Mouse (Mus musculus) CH12.LX (cell line): ENCODE data around the gene Zc3h7a. TPM values are rescaled to one million over a fixed set of nuclear protein-coding genes. Genes with fewer than 3 reads are reported as not detected.
A peak's percentile ranks its signal among the peaks of the same experiment; 100 is the strongest.

ENCODE experiments used
- DNase-seq: peaks from one replicate; pipeline ENCODE4 v3.0.0-alpha.2; 2013; ENCODE audit errors: extremely low read depth
- H3K27ac ChIP-seq: 2 replicates; pipeline ENCODE4 v1.5.1; 2012; ENCODE audit warnings: low read depth, mild to moderate bottlenecking, control low read depth, moderate library complexity; ENCODE audit not compliant: insufficient read depth
- H3K27me3 ChIP-seq: replicated peaks from 2 replicates; pipeline ENCODE3; 2012; ENCODE audit warnings: inconsistent platforms
- H3K36me3 ChIP-seq, 2 experiments: replicated peaks in 1 of 2; 2 replicates each; pipeline versions ENCODE3 to v1.6.1; 2012; ENCODE audit warnings: inconsistent platforms in 1 of 2, low read length in 1 of 2, mild to moderate bottlenecking in 1 of 2, mixed read lengths in 1 of 2, moderate library complexity in 1 of 2; ENCODE audit not compliant: control insufficient read depth in 1 of 2, insufficient read depth in 1 of 2
- H3K4me1 ChIP-seq, 2 experiments: 2 replicates each; pipeline ENCODE4 v1.6.1; 2012; ENCODE audit warnings: inconsistent platforms in 1 of 2, moderate library complexity in 1 of 2; ENCODE audit not compliant: insufficient read depth in 2 of 2, control insufficient read depth in 1 of 2
- H3K4me2 ChIP-seq: 2 replicates; pipeline ENCODE4 v1.6.1; 2012; ENCODE audit warnings: low read depth, mild to moderate bottlenecking, control low read depth; ENCODE audit not compliant: poor library complexity, insufficient read depth, severe bottlenecking
- H3K4me3 ChIP-seq, 3 experiments: fragments of 150-350 bp in 1 of 3; sonication (generic) in 1 of 3; replicated peaks in 1 of 3; 2 replicates each; pipeline versions ENCODE3 to v1.5.1; 2011 to 2012; ENCODE audit warnings: low read depth in 2 of 3, low read length in 2 of 3, mild to moderate bottlenecking in 2 of 3, moderate library complexity in 2 of 3, control low read depth in 1 of 3, improper control_type of control experiment in 1 of 3, inconsistent platforms in 1 of 3, mixed read lengths in 1 of 3; ENCODE audit not compliant: poor library complexity in 1 of 3
- H3K79me2 ChIP-seq: replicated peaks from 2 replicates; pipeline ENCODE4 v1.6.1; 2012; ENCODE audit warnings: mild to moderate bottlenecking, moderate library complexity; ENCODE audit not compliant: control insufficient read depth, poor library complexity, insufficient read depth, severe bottlenecking; ENCODE audit errors: extremely low read depth
- H3K9ac ChIP-seq: 2 replicates; pipeline ENCODE4 v1.6.1; 2012; ENCODE audit warnings: low read depth, mild to moderate bottlenecking, control low read depth, moderate library complexity; ENCODE audit not compliant: insufficient read depth
- H3K9me3 ChIP-seq: replicated peaks from 2 replicates; pipeline ENCODE3; 2012; ENCODE audit warnings: low read length, inconsistent platforms, mixed read lengths
- CHD1 ChIP-seq: IDR thresholded peaks from 2 replicates; pipeline ENCODE4 v1.6.1; 2012; ENCODE audit warnings: low read depth, low read length, improper control_type of control experiment, inconsistent platforms
- E2F4 ChIP-seq: IDR thresholded peaks from 2 replicates; pipeline ENCODE4 v1.6.1; 2011; ENCODE audit warnings: low read depth, low read length, improper control_type of control experiment; ENCODE audit not compliant: insufficient replicate concordance
- ELF1 ChIP-seq: IDR thresholded peaks from 2 replicates; pipeline ENCODE4 v1.6.1; 2014; ENCODE audit warnings: low read depth, mild to moderate bottlenecking, inconsistent platforms, low read length, improper control_type of control experiment
- ETS1 ChIP-seq: conservative IDR thresholded peaks from 2 replicates; pipeline ENCODE4 v1.6.1; 2012; ENCODE audit warnings: low read depth, mild to moderate bottlenecking, inconsistent platforms, low read length, improper control_type of control experiment, moderate library complexity
- GABPA ChIP-seq: IDR thresholded peaks from 2 replicates; pipeline ENCODE4 v1.6.1; 2012; ENCODE audit warnings: low read depth, low read length, improper control_type of control experiment, inconsistent platforms; ENCODE audit not compliant: insufficient replicate concordance
- IRF4 ChIP-seq: IDR thresholded peaks from 2 replicates; pipeline ENCODE4 v1.6.1; 2014; ENCODE audit warnings: low read depth, mild to moderate bottlenecking, inconsistent platforms, low read length, improper control_type of control experiment
- JUN ChIP-seq: IDR thresholded peaks from 2 replicates; pipeline ENCODE4 v1.6.1; 2011; ENCODE audit warnings: low read depth, mild to moderate bottlenecking, low read length, improper control_type of control experiment, moderate library complexity; ENCODE audit not compliant: insufficient read depth
- KAT2A ChIP-seq: IDR thresholded peaks from 2 replicates; pipeline ENCODE4 v1.6.1; 2012; ENCODE audit warnings: low read length, improper control_type of control experiment, inconsistent platforms; ENCODE audit not compliant: insufficient replicate concordance
- MAX ChIP-seq: IDR thresholded peaks from 2 replicates; pipeline ENCODE4 v1.6.1; 2011; ENCODE audit warnings: low read length, improper control_type of control experiment
- MAZ ChIP-seq: IDR thresholded peaks from 2 replicates; pipeline ENCODE4 v1.6.1; 2012; ENCODE audit warnings: low read depth, mild to moderate bottlenecking, inconsistent platforms, low read length, improper control_type of control experiment, moderate library complexity
- MEF2A ChIP-seq: IDR thresholded peaks from 2 replicates; pipeline ENCODE4 v1.6.1; 2014; ENCODE audit warnings: low read depth, mild to moderate bottlenecking, inconsistent platforms, low read length, improper control_type of control experiment, borderline replicate concordance
- MXI1 ChIP-seq: IDR thresholded peaks from 2 replicates; pipeline ENCODE4 v1.6.1; 2011; ENCODE audit warnings: mild to moderate bottlenecking, low read depth, low read length, improper control_type of control experiment
- NRF1 ChIP-seq: IDR thresholded peaks from 2 replicates; pipeline ENCODE4 v1.6.1; 2014; ENCODE audit warnings: low read depth, mild to moderate bottlenecking, inconsistent platforms, low read length, improper control_type of control experiment, moderate library complexity
- PAX5 ChIP-seq: IDR thresholded peaks from 2 replicates; pipeline ENCODE4 v1.6.1; 2012; ENCODE audit warnings: low read length, inconsistent platforms, mixed read lengths
- POLR2A ChIP-seq: IDR thresholded peaks from 2 replicates; pipeline ENCODE4 v1.6.1; 2011; ENCODE audit warnings: low read depth, mild to moderate bottlenecking, improper control_type of control experiment, low read length
- POLR2AphosphoS2 ChIP-seq: IDR thresholded peaks from 2 replicates; pipeline ENCODE4 v1.6.1; 2011; ENCODE audit warnings: low read depth, low read length, improper control_type of control experiment
- RAD21 ChIP-seq: IDR thresholded peaks from 2 replicates; pipeline ENCODE4 v1.6.1; 2011; ENCODE audit warnings: low read depth, mild to moderate bottlenecking, low read length, improper control_type of control experiment, moderate library complexity
- SIN3A ChIP-seq: IDR thresholded peaks from 2 replicates; pipeline ENCODE4 v1.6.1; 2012; ENCODE audit warnings: low read length, improper control_type of control experiment, inconsistent platforms
- SMC3 ChIP-seq: IDR thresholded peaks from 2 replicates; pipeline ENCODE4 v1.6.1; 2011; ENCODE audit warnings: low read depth, low read length, improper control_type of control experiment
- TBP ChIP-seq: conservative IDR thresholded peaks from 2 replicates; pipeline ENCODE4 v1.6.1; 2011; ENCODE audit warnings: low read depth, low read length, improper control_type of control experiment
- TCF12 ChIP-seq: IDR thresholded peaks from 2 replicates; pipeline ENCODE4 v1.6.1; 2014; ENCODE audit warnings: low read depth, mild to moderate bottlenecking, inconsistent platforms, low read length, improper control_type of control experiment
- USF1 ChIP-seq: IDR thresholded peaks from 2 replicates; pipeline ENCODE4 v1.6.1; 2014; ENCODE audit warnings: low read depth, mild to moderate bottlenecking, inconsistent platforms, low read length, improper control_type of control experiment
- USF2 ChIP-seq: conservative IDR thresholded peaks from 2 replicates; pipeline ENCODE4 v1.6.1; 2011; ENCODE audit warnings: low read depth, low read length, improper control_type of control experiment
- ZC3H11A ChIP-seq: IDR thresholded peaks from 2 replicates; pipeline ENCODE4 v1.6.1; 2012; ENCODE audit warnings: low read depth, mild to moderate bottlenecking, inconsistent platforms, low read length, improper control_type of control experiment
- ZKSCAN1 ChIP-seq: IDR thresholded peaks from 2 replicates; pipeline ENCODE4 v1.6.1; 2012; ENCODE audit warnings: low read depth, inconsistent platforms, low read length, improper control_type of control experiment, borderline replicate concordance
- dilution Hi-C: fragments of 300-500 bp; cut with MboI; formaldehyde crosslinking; loops from 2 replicates; pipeline ENCODE4 v1.14.3; 2020; ENCODE audit warnings: low sequenced_read_pairs; ENCODE audit not compliant: extremely low pct_unique_long_range_greater_than_20kb, extremely low pct_ligation_motif_present
- in situ Hi-C: fragments of 300-500 bp; cut with MboI; formaldehyde crosslinking; loops from 3 replicates; pipeline ENCODE4 v1.14.3; 2019; ENCODE audit warnings: low sequenced_read_pairs, low pct_ligation_motif_present, low pct_unique_long_range_greater_than_20kb, mixed read lengths
- polyA plus RNA-seq: library from polyadenylated mRNA; unstranded; fragments of >175 nt; gene quantifications from 2 replicates; pipeline ENCODE4 v1.2.1, GENCODE M21; 2012; ENCODE audit warnings: low read depth; ENCODE audit not compliant: insufficient read length
- total RNA-seq, 2 experiments: library from RNA; depleted of rRNA; stranded (reverse); fragments of 300-350 nt in 1 of 2; fragments of >200 nt in 1 of 2; gene quantifications; 2 replicates each; pipeline ENCODE4 v1.2.3; 2012 to 2014

Gene Zc3h7a
- total and polyA plus RNA-seq, 3 experiments: 78.6 to 177 (median 177) TPM

- peaks cover 18 to 92% of the 10 kb centered on the region in 2 experiments for H3K4me1 ChIP-seq
- DNase-seq: peak; percentile 56
- no peak overlapping the region for H3K9ac ChIP-seq
- H3K9me3 ChIP-seq: no peaks in the 10 kb centered on the region
- dilution Hi-C loops (no loop called here), in situ Hi-C loops (loop anchor here (10.0 kb wide), 1 partner anchor 48 kb away; no protein-coding TSS in a partner anchor)
- no peak overlapping the region for H3K4me3 ChIP-seq
- H3K79me2 ChIP-seq: peaks cover 5% of the 10 kb centered on the region
- 0 out of 2 replicates have a peak overlapping the region, but pooled peaks have one; percentile 4 for H3K4me2 ChIP-seq
- no peak for TF ChIP-seq POLR2A
- TF ChIP-seq PAX5: no peak
- TF ChIP-seq ETS1: 0 out of 2 replicates have a peak, but pooled peaks have one; percentile 13
- TF ChIP-seq USF2: no peak
- no peak for TF ChIP-seq USF1
- no peak for TF ChIP-seq MAX
- no peak for TF ChIP-seq SIN3A
- TF ChIP-seq MXI1: no peak
- no peak for TF ChIP-seq TCF12
- TF ChIP-seq MEF2A: peak; percentile 83
- TF ChIP-seq NRF1: no peak
- TF ChIP-seq CHD1: no peak
- TF ChIP-seq KAT2A: no peak
- TF ChIP-seq TBP: no peak
- TF ChIP-seq ELF1: no peak
- no peak for TF ChIP-seq SMC3
- TF ChIP-seq RAD21: no peak
- 0 out of 2 replicates have a peak, but pooled peaks have one; percentile 22 for TF ChIP-seq IRF4
- no peak for TF ChIP-seq MAZ
- TF ChIP-seq ZC3H11A: no peak
- peaks cover 63 to 92% of the 10 kb centered on the region in 2 experiments for H3K36me3 ChIP-seq
- H3K27me3 ChIP-seq: no peaks in the 10 kb centered on the region
- H3K27ac ChIP-seq: peak overlapping the region; percentile 34; the same call in 1 of the 2 replicates
Measured at GRCm38 (mm10) chr16:11092523-11092922, 83.7 kb downstream of the Zc3h7a start.

- no peak overlapping the region for H3K4me3 ChIP-seq
- H3K9me3 ChIP-seq: no peaks in the 10 kb centered on the region
- H3K27ac ChIP-seq: peak overlapping the region; percentile 71
- H3K4me2 ChIP-seq: no peak overlapping the region
- no peak for DNase-seq
- dilution Hi-C loops: no loop called here
- TF ChIP-seq MEF2A (no peak), POLR2AphosphoS2 (no peak), ZKSCAN1 (no peak), MAX (no peak), CHD1 (no peak), E2F4 (no peak), ETS1 (no peak), JUN (no peak), MAZ (no peak), GABPA (no peak)
- H3K4me1 ChIP-seq: peaks cover 18 to 94% of the 10 kb centered on the region in 2 experiments
- no peak overlapping the region for H3K9ac ChIP-seq
- in situ Hi-C loops: loop anchor here (10.0 kb wide), 1 partner anchor 47 kb away; no protein-coding TSS in a partner anchor
- no peaks in the 10 kb centered on the region for H3K27me3 ChIP-seq
- H3K36me3 ChIP-seq: peaks cover 64 to 92% of the 10 kb centered on the region in 2 experiments
- H3K79me2 ChIP-seq: peaks cover 4% of the 10 kb centered on the region
Measured at GRCm38 (mm10) chr16:11092061-11092460, 84.1 kb downstream of the Zc3h7a start.
